ENCODE assay signal across 20 mouse cellular contexts in genomic region chr8:26329813-26330212, GRCm38 (mm10).
A peak's percentile ranks its signal among the peaks of the same experiment; 100 is the strongest.
DNase-seq lines count a peak whose midpoint lies in the region; ATAC-seq and TF ChIP-seq lines count a peak whose summit lies in the region.
"Had no signal": no experiment of that assay in that cellular context is flagged by ENCODE, and none has a peak within 500 bp of the region (broad histone marks: within the 10 kb centered on the region; RNA-seq: fewer than 3 reads in every experiment).

No protein-coding gene starts in this region.

- H3K36me3 ChIP-seq in heart, embryonic 10.5 days: no peaks in the 10 kb centered on the region
- no peaks in the 10 kb centered on the region for H3K36me3 ChIP-seq in kidney, embryonic 15.5 days
- H3K36me3 ChIP-seq in kidney, adult 2 months (ENCODE audit: control insufficient read depth, insufficient read depth, low read length): no peaks in the 10 kb centered on the region
- no peaks in the 10 kb centered on the region for H3K36me3 ChIP-seq in testis, adult 2 months (ENCODE audit: control insufficient read depth, insufficient read depth, low read length)
- H3K36me3 ChIP-seq: embryonic facial prominence, embryonic 10.5 days; forebrain, embryonic 15.5 days; hindbrain, embryonic 15.5 days; limb, embryonic 15.5 days; neural tube, embryonic 12.5 days had no signal

- TF ChIP-seq POLR2A in kidney, adult 2 months (IDR thresholded peaks at IDR 0.05; ENCODE audit: low read depth, low read length): no peak
- no peak for TF ChIP-seq POLR2A in testis, adult 2 months (IDR thresholded peaks at IDR 0.05; ENCODE audit: control insufficient read depth, low read depth, low read length)

- H3K4me3 ChIP-seq in heart, embryonic 10.5 days: peak overlapping the region; percentile 2; the same call in 1 of the 2 replicates
- H3K4me3 ChIP-seq in kidney, embryonic 15.5 days (replicated peaks): no peak overlapping the region
- H3K4me3 ChIP-seq in kidney, adult 2 months (ENCODE audit: insufficient read depth, low read depth, low read length): no peak overlapping the region
- peak overlapping the region; percentile 20 for H3K4me3 ChIP-seq in testis, adult 2 months (ENCODE audit: control insufficient read depth, low read depth, low read length)
- H3K4me3 ChIP-seq: embryonic facial prominence, embryonic 10.5 days; forebrain, embryonic 15.5 days; hindbrain, embryonic 15.5 days; limb, embryonic 15.5 days; neural tube, embryonic 12.5 days had no signal

- H3K27me3 ChIP-seq in heart, embryonic 10.5 days (ENCODE audit: insufficient read depth, poor library complexity, severe bottlenecking): peaks cover 4% of the 10 kb centered on the region; the same call in 1 of the 2 replicates
- H3K27me3 ChIP-seq in kidney, embryonic 15.5 days: no peaks in the 10 kb centered on the region
- no peaks in the 10 kb centered on the region for H3K27me3 ChIP-seq in kidney, adult 2 months (replicated peaks; ENCODE audit: control insufficient read depth, insufficient read depth, low read length)
- H3K27me3 ChIP-seq in testis, adult 2 months (ENCODE audit: control insufficient read depth, insufficient read depth, low read length): no peaks in the 10 kb centered on the region
- H3K27me3 ChIP-seq: forebrain, embryonic 15.5 days; hindbrain, embryonic 15.5 days; limb, embryonic 15.5 days; neural tube, embryonic 12.5 days had no signal

- TF ChIP-seq CTCF in kidney, adult 2 months (conservative IDR thresholded peaks at IDR 0.05; ENCODE audit: insufficient read depth, insufficient read length, low read depth, low read length): no peak
- TF ChIP-seq CTCF in testis, adult 2 months (IDR thresholded peaks at IDR 0.05; ENCODE audit: control insufficient read depth, insufficient read depth, insufficient replicate concordance, low read depth, low read length): no peak

- H3K4me2 ChIP-seq in kidney, embryonic 15.5 days: peak overlapping the region; percentile 30
- H3K4me2 ChIP-seq: forebrain, embryonic 15.5 days; hindbrain, embryonic 15.5 days; limb, embryonic 15.5 days; neural tube, embryonic 12.5 days had no signal

- 79% methylated on average over 10 of the region's 10 CpGs for WGBS in heart, embryonic 10.5 days
- 73% methylated on average over 10 of the region's 10 CpGs for WGBS in kidney, embryonic 15.5 days
- 62% methylated on average over 10 of the region's 10 CpGs for WGBS in kidney, adult 2 months

- no peak for ATAC-seq in kidney, embryonic 15.5 days (replicated peaks; ENCODE audit: low FRiP score)
- ATAC-seq: forebrain, embryonic 15.5 days had no signal

- peaks cover 11% of the 10 kb centered on the region; the same call in 1 of the 2 replicates for H3K4me1 ChIP-seq in heart, embryonic 10.5 days
- H3K4me1 ChIP-seq in kidney, embryonic 15.5 days: 0 out of 2 replicates have a peak, but pooled peaks cover 4% of the 10 kb centered on the region
- no peaks in the 10 kb centered on the region for H3K4me1 ChIP-seq in kidney, adult 2 months (ENCODE audit: control insufficient read depth, insufficient read depth, low read length)
- peaks cover 3% of the 10 kb centered on the region; the same call in 1 of the 2 replicates for H3K4me1 ChIP-seq in testis, adult 2 months (ENCODE audit: control insufficient read depth, insufficient read depth, low read length)
- H3K4me1 ChIP-seq: embryonic facial prominence, embryonic 10.5 days; forebrain, embryonic 15.5 days; hindbrain, embryonic 15.5 days; neural tube, embryonic 12.5 days had no signal

- no peaks in the 10 kb centered on the region for H3K9me3 ChIP-seq in heart, embryonic 10.5 days
- H3K9me3 ChIP-seq in kidney, embryonic 15.5 days (replicated peaks): no peaks in the 10 kb centered on the region
- H3K9me3 ChIP-seq: embryonic facial prominence, embryonic 10.5 days; forebrain, embryonic 15.5 days; hindbrain, embryonic 15.5 days; limb, embryonic 15.5 days; neural tube, embryonic 12.5 days had no signal

- no peak overlapping the region for H3K27ac ChIP-seq in heart, embryonic 10.5 days
- H3K27ac ChIP-seq in kidney, embryonic 15.5 days: no peak overlapping the region
- no peak overlapping the region for H3K27ac ChIP-seq in kidney, adult 2 months (ENCODE audit: insufficient read depth, low read depth, low read length)
- H3K27ac ChIP-seq in testis, adult 2 months (ENCODE audit: control insufficient read depth, insufficient read depth, low read depth, low read length): no peak overlapping the region
- H3K27ac ChIP-seq: embryonic facial prominence, embryonic 10.5 days; forebrain, embryonic 15.5 days; hindbrain, embryonic 15.5 days; neural tube, embryonic 12.5 days had no signal

- H3K9ac ChIP-seq in kidney, embryonic 15.5 days: no peak overlapping the region
- H3K9ac ChIP-seq: forebrain, embryonic 15.5 days; hindbrain, embryonic 15.5 days; limb, embryonic 15.5 days; neural tube, embryonic 12.5 days had no signal

- no peak for DNase-seq in heart, embryonic 10.5 days (ENCODE audit: low spot score)
- no peak for DNase-seq in heart, adult 9 months (ENCODE audit: low spot score in 2 of 2)
- no peak for DNase-seq in kidney, adult 2 months
- DNase-seq in testis, postnatal 10 days (ENCODE audit: low spot score): no peak
- DNase-seq in right cerebral cortex, postnatal 4 days: no peak
- no peak for DNase-seq in right cerebral cortex, adult 18-20 months
- DNase-seq: adrenal gland, postnatal 10 days; cerebellum, adult 11-12 months; cerebellum, postnatal 36 days; kidney, adult 8-10 months; layer of hippocampus, postnatal 36 days; right cerebral cortex, postnatal 14 days; thymus, adult 2 months had no signal

Comparison
In these comparisons a context has a peak if more than half of its experiments do, and no peak if none do; other contexts are left out.
1. H3K4me3 ChIP-seq: peak in heart, embryonic 10.5 days (single experiment) and testis, adult 2 months (single experiment); none in kidney, embryonic 15.5 days (single experiment) and kidney, adult 2 months (single experiment).